ENCODE assay signal across 12 mouse cellular contexts in the genomic region with DNA sequence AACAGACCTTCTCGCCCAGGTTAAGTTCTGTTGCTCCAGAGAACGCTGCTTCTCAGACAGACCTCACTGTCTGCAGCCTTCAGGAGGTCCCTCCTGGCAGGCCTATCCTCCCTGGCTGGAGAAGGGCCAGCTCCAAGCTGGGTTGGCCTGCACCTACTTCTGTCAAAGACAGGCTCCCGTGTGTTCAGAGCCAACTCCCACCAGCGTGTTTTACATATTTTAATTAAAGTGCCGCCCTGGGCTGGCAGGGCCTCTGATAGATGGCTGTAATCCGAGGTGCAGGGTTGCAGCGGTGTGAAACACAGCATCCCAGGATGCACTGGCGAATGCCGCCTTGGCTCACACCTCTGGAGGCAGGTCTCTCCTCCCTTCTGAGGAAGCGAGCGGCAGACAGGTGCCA. TPM values are rescaled to one million over a fixed set of nuclear protein-coding genes. Genes with fewer than 3 reads are reported as not detected.
DNase-seq lines count a peak whose midpoint lies in the region; ATAC-seq and TF ChIP-seq lines count a peak whose summit lies in the region.
"Had no signal": no experiment of that assay in that cellular context is flagged by ENCODE, and none has a peak within 500 bp of the region (broad histone marks: within the 10 kb centered on the region; RNA-seq: fewer than 3 reads in every experiment).

No protein-coding gene starts in this region.

- no peak overlapping the region for H3K9ac ChIP-seq in heart, embryonic 14.5 days (ENCODE audit: low read length)
- H3K9ac ChIP-seq in hindbrain, embryonic 13.5 days, result no peak overlapping the region
- no peak overlapping the region for H3K9ac ChIP-seq in liver, postnatal 0 days (replicated peaks)

- no peaks in the 10 kb centered on the region for H3K9me3 ChIP-seq in heart, embryonic 14.5 days (ENCODE audit: control insufficient read depth, low read length)
- H3K9me3 ChIP-seq in hindbrain, embryonic 13.5 days, result no peaks in the 10 kb centered on the region
- no peaks in the 10 kb centered on the region for H3K9me3 ChIP-seq in liver, postnatal 0 days (ENCODE audit: low read length)

- no peak for DNase-seq in heart, adult 18-20 months
- peak; percentile 26 for DNase-seq in right cerebral cortex, postnatal 4 days
- no peak for DNase-seq in right cerebral cortex, postnatal 36 days (ENCODE audit: low spot score in 2 of 2)
- no peak for DNase-seq in liver, postnatal 0 days
- no peak for DNase-seq in lung, postnatal 4 days
- DNase-seq: heart, adult 2 months; layer of hippocampus, postnatal 36 days; lung, adult 18-20 months had no signal

- peaks cover 20 to 38% of the 10 kb centered on the region in 2 experiments for H3K4me1 ChIP-seq in heart, embryonic 14.5 days (ENCODE audit: control insufficient read depth in 2 of 2, insufficient read depth in 2 of 2, low read length in 2 of 2)
- peaks cover 46% of the 10 kb centered on the region for H3K4me1 ChIP-seq in hindbrain, embryonic 13.5 days (replicated peaks)
- H3K4me1 ChIP-seq in liver, postnatal 0 days (ENCODE audit: insufficient read depth), result no peaks in the 10 kb centered on the region

- peak; percentile 32; the same call in 1 of the 2 replicates for ATAC-seq in heart, embryonic 14.5 days (ENCODE audit: insufficient number of reproducible peaks, insufficient read depth, low FRiP score, low read depth)
- ATAC-seq in hindbrain, embryonic 13.5 days (ENCODE audit: low FRiP score), result peak; percentile 53; the same call in 1 of the 2 replicates
- ATAC-seq in liver, postnatal 0 days, result no peak
- ATAC-seq in megakaryocyte-erythroid progenitor cell, adult 5-6 weeks (replicated peaks; ENCODE audit: low FRiP score, low TSS enrichment, poor library complexity, severe bottlenecking), result no peak
- ATAC-seq: CD4-positive, CD25-positive, alpha-beta regulatory T cell, adult 4 months had no signal

- 35% methylated on average over 11 of the region's 11 CpGs for WGBS in heart, embryonic 14.5 days
- WGBS in hindbrain, embryonic 13.5 days, result 25% methylated on average over 11 of the region's 11 CpGs
- WGBS in liver, postnatal 0 days (ENCODE audit: insufficient replicate concordance), result 55% methylated on average over 11 of the region's 11 CpGs

- no peak overlapping the region for H3K4me3 ChIP-seq in heart, embryonic 14.5 days (ENCODE audit: control insufficient read depth in 1 of 2, insufficient read depth in 1 of 2, low read depth in 1 of 2, low read length in 2 of 2)
- H3K4me3 ChIP-seq in hindbrain, embryonic 13.5 days, result no peak overlapping the region
- H3K4me3 ChIP-seq in liver, postnatal 0 days (ENCODE audit: low read depth, low read length), result no peak overlapping the region
- H3K4me3 ChIP-seq: heart, adult 2 months had no signal

- no peaks in the 10 kb centered on the region for H3K36me3 ChIP-seq in heart, embryonic 14.5 days (ENCODE audit: control insufficient read depth, insufficient read depth, low read length)
- no peaks in the 10 kb centered on the region for H3K36me3 ChIP-seq in hindbrain, embryonic 13.5 days
- H3K36me3 ChIP-seq in liver, postnatal 0 days (replicated peaks; ENCODE audit: insufficient read depth, low read length), result no peaks in the 10 kb centered on the region

- no peak overlapping the region for H3K4me2 ChIP-seq in heart, embryonic 14.5 days (ENCODE audit: low read length)
- H3K4me2 ChIP-seq in hindbrain, embryonic 13.5 days, result no peak overlapping the region
- no peak overlapping the region for H3K4me2 ChIP-seq in liver, postnatal 0 days (ENCODE audit: low read depth, low read length)

- H3K27me3 ChIP-seq in heart, embryonic 14.5 days (ENCODE audit: control insufficient read depth, insufficient read depth, low read length), result no peaks in the 10 kb centered on the region
- no peaks in the 10 kb centered on the region for H3K27me3 ChIP-seq in hindbrain, embryonic 13.5 days
- H3K27me3 ChIP-seq in liver, postnatal 0 days (ENCODE audit: insufficient read depth, low read length), result peaks cover 22% of the 10 kb centered on the region

- TF ChIP-seq EP300 in liver, postnatal 0 days (IDR thresholded peaks at IDR 0.05; ENCODE audit: low read depth), result no peak

- no peak overlapping the region for H3K27ac ChIP-seq in heart, embryonic 14.5 days (replicated peaks in 1 of 2; ENCODE audit: control insufficient read depth in 1 of 2, insufficient read depth in 1 of 2, low read depth in 2 of 2, low read length in 2 of 2)
- H3K27ac ChIP-seq in hindbrain, embryonic 13.5 days, result peak overlapping the region; percentile 78
- H3K27ac ChIP-seq in liver, postnatal 0 days (ENCODE audit: low read depth), result no peak overlapping the region
- H3K27ac ChIP-seq: heart, adult 2 months had no signal

- TF ChIP-seq CTCF in liver, postnatal 0 days (IDR thresholded peaks at IDR 0.05; ENCODE audit: low read depth), result no peak

RNA-seq across cellular contexts. Expression of a gene that starts 5.5 kb away (rescaled TPM):
- polyA plus RNA-seq in heart, embryonic 14.5 days (2014; fragmentation: Nextera tagmentation; extraction: Ambion mirVana), result not detected in 2 replicates
- not detected for total RNA-seq in heart, adult 18-20 months (2021)
- polyA plus RNA-seq in hindbrain, embryonic 13.5 days (2015; fragmentation: Nextera tagmentation; extraction: Ambion mirVana), result 1.3 and 1.7 TPM in 2 replicates
- polyA plus RNA-seq in liver, postnatal 0 days (2015; fragmentation: Nextera tagmentation; extraction: Ambion mirVana), result not detected in 2 replicates
- not detected in 2 replicates for total RNA-seq in megakaryocyte-erythroid progenitor cell, adult 5-6 weeks (2014; fragmentation: Nextera tagmentation)
- total RNA-seq in megakaryocyte-erythroid progenitor cell, adult 5-6 weeks (2017), result not detected in 2 replicates
- total RNA-seq: heart, adult 2 months; layer of hippocampus, postnatal 36 days had no signal
- polyA plus RNA-seq: CD4-positive, CD25-positive, alpha-beta regulatory T cell, adult 4 months; heart, adult 2 months had no signal

Comparison
In these comparisons a context has a peak if more than half of its experiments do, and no peak if none do; other contexts are left out.
1. ATAC-seq: peak in heart, embryonic 14.5 days (single experiment) and hindbrain, embryonic 13.5 days (single experiment); none in liver, postnatal 0 days (single experiment) and megakaryocyte-erythroid progenitor cell, adult 5-6 weeks (single experiment).